Mouse (Mus musculus): Measurements from ENCODE around the gene Pskh1.

Pskh1 gene

GRCm38 (mm10) chr8:105900180-105900940, at the start of gene Pskh1:
TSS of gene Pskh1 (plus strand) at chr8:105900441.
- DNase-seq (ENCODE audit: low read depth, low spot score): peak; percentile 97

- DNase-seq (ENCODE audit: low read depth, low spot score): no peak
These were observed 49.6 kb upstream of the Pskh1 start for GRCm38 (mm10) chr8:105850611-105851010.

- DNase-seq (ENCODE audit: low read depth, low spot score): peak; percentile 97
These were observed 48.5 kb upstream of the Pskh1 start for GRCm38 (mm10) chr8:105851651-105852143.

- no peak for DNase-seq (ENCODE audit: low read depth, low spot score)
These were observed 48.0 kb upstream of the Pskh1 start for GRCm38 (mm10) chr8:105852146-105852729.

GRCm38 (mm10) chr8:105853178-105853577, 47.1 kb upstream of the Pskh1 start, which contains the start of gene Cenpt:
TSS of gene Cenpt (minus strand) at chr8:105853278.
- no peak for DNase-seq (ENCODE audit: low read depth, low spot score)

- no peak for DNase-seq (ENCODE audit: low read depth, low spot score)
These were observed 45.9 kb upstream of the Pskh1 start for GRCm38 (mm10) chr8:105854303-105854702.

GRCm38 (mm10) chr8:105854715-105855216, 45.5 kb upstream of the Pskh1 start, which contains the start of gene Thap11:
TSS of gene Thap11 (plus strand) at chr8:105855132.
- DNase-seq (ENCODE audit: low read depth, low spot score): peak; percentile 97

- peak; percentile 61 for DNase-seq (ENCODE audit: low read depth, low spot score)
These were observed 44.7 kb upstream of the Pskh1 start for GRCm38 (mm10) chr8:105855248-105856167.

- DNase-seq (ENCODE audit: low read depth, low spot score): peak; percentile 40
These were observed 43.9 kb upstream of the Pskh1 start for GRCm38 (mm10) chr8:105856168-105856835.

GRCm38 (mm10) chr8:105858495-105858894, 41.7 kb upstream of the Pskh1 start:
- DNase-seq (ENCODE audit: low read depth, low spot score): no peak

GRCm38 (mm10) chr8:105859314-105859713, 40.9 kb upstream of the Pskh1 start:
- no peak for DNase-seq (ENCODE audit: low read depth, low spot score)

GRCm38 (mm10) chr8:105860143-105860981, 39.9 kb upstream of the Pskh1 start, which contains the start of gene Nutf2:
TSS of gene Nutf2 (plus strand) at chr8:105860580.
- DNase-seq (ENCODE audit: low read depth, low spot score): peak; percentile 100

GRCm38 (mm10) chr8:105861951-105862350, 38.3 kb upstream of the Pskh1 start:
- peak; percentile 90 for DNase-seq (ENCODE audit: low read depth, low spot score)

- peak; percentile 56 for DNase-seq (ENCODE audit: low read depth, low spot score)
These were observed 33.7 kb upstream of the Pskh1 start for GRCm38 (mm10) chr8:105866364-105867029.

GRCm38 (mm10) chr8:105874301-105874700, 25.9 kb upstream of the Pskh1 start:
- DNase-seq (ENCODE audit: low read depth, low spot score): peak; percentile 77

- peak; percentile 93 for DNase-seq (ENCODE audit: low read depth, low spot score)
These were observed 19.3 kb upstream of the Pskh1 start, which contains the start of gene Edc4 for GRCm38 (mm10) chr8:105880754-105881520. TSS of gene Edc4 (plus strand) at chr8:105880881.

- no peak for DNase-seq (ENCODE audit: low read depth, low spot score)
These were observed 10.3 kb upstream of the Pskh1 start for GRCm38 (mm10) chr8:105889756-105890465.

GRCm38 (mm10) chr8:105890870-105891269, 9.4 kb upstream of the Pskh1 start:
- no peak for DNase-seq (ENCODE audit: low read depth, low spot score)
